Mouse (Mus musculus) erythroblast, embryonic 14.5 days (primary cell): Measurements from ENCODE around the gene Uckl1. TPM values are rescaled to one million over a fixed set of nuclear protein-coding genes. Genes with fewer than 3 reads are reported as not detected.

Experiments used
- H3K27me3 ChIP-seq: 2 replicates; pipeline ENCODE4 v1.6.1; 2012; ENCODE audit warnings: inconsistent platforms; ENCODE audit not compliant: control insufficient read depth
- H3K36me3 ChIP-seq: 2 replicates; pipeline ENCODE4 v1.6.1; 2012; ENCODE audit warnings: mild to moderate bottlenecking, inconsistent platforms; ENCODE audit not compliant: control insufficient read depth
- H3K4me1 ChIP-seq: 2 replicates; pipeline ENCODE4 v1.6.1; 2012; ENCODE audit warnings: inconsistent platforms; ENCODE audit not compliant: control insufficient read depth
- H3K4me3 ChIP-seq: replicated peaks from 2 replicates; pipeline ENCODE3; 2012; ENCODE audit warnings: moderate library complexity, mild to moderate bottlenecking, inconsistent platforms
- H3K9me3 ChIP-seq: 2 replicates; pipeline ENCODE4 v1.6.1; 2012; ENCODE audit warnings: low read length, inconsistent platforms, mixed read lengths; ENCODE audit not compliant: control insufficient read depth
- GATA1 ChIP-seq: IDR thresholded peaks from 2 replicates; pipeline ENCODE4 v1.6.1; 2012; ENCODE audit warnings: low read length, inconsistent platforms, mixed read lengths
- TAL1 ChIP-seq: IDR thresholded peaks from 3 replicates; pipeline ENCODE4 v1.6.1; 2012; ENCODE audit warnings: low read length, inconsistent platforms, mixed read lengths
- polyA plus RNA-seq: library from polyadenylated mRNA; stranded (reverse); fragments of >175 nt; gene quantifications from 2 replicates; pipeline ENCODE4 v1.2.3, GENCODE M21; 2012

Gene Uckl1
- polyA plus RNA-seq, 1 experiment: 1.5 TPM

DNA sequence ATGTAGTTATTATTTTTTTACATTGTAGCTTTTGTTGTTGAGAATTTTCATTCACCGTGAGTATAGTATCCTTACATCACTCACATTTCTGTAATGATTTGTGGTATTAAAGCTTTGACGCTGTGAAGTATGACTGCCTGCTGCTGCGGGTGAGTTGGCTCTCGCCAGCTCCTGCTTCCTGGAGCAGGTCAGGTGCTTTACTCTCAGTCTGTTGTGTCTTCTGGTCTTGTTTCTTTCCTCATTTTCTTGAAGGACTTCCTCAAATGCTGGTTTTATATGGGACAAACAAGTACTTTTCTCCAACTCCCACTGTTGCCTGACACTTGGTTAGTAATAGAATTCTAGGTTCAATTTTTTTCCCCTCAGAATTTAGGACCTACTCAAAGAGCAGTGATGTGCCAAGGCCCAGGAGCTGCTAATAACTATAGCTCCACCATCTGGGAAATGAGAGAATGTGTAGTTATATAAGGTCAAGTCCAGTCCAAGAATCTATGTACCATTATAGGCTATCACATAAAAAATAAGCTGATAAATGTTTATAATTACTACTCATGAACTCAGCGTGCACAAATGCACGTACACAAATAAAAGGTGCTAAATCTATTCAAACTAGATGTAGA lies 42.8 kb downstream of the Uckl1 start:
- TF ChIP-seq TAL1: no peak
- no peak for TF ChIP-seq GATA1
- peaks cover 50% of the 10 kb centered on the region for H3K36me3 ChIP-seq

DNA sequence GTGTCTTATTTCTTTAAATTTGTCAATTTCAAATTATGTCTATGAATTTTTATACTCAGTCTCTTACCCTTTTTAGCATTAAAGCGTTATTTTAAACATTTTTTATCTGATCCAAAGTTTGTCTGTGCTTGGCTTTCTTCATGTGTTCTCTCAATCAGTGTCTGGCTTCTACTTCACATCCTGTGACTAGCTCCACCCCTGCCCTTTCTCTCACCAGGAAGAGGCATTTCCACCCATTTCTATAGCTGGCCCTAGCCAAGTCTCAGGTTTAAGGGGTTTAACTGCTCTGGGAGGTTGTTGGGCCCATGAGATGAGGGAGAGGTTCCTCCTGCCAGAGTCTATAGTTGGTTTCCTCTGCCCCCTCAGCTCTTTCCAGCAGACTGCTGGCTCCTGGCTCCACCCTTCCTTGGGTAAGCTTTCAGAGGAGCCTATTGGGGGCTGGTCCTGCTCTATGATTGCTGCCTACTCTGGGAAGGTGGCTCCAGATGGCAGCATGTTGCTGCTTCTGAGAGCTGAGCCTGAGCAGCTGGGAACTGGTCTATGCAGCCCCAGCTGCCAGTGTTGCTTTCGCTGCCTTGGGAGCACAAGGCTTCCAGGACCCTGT lies 47.1 kb downstream of the Uckl1 start:
- H3K9me3 ChIP-seq: no peaks in the 10 kb centered on the region
- peaks cover 15% of the 10 kb centered on the region for H3K4me1 ChIP-seq
- no peaks in the 10 kb centered on the region for H3K27me3 ChIP-seq
- H3K36me3 ChIP-seq: peaks cover 55% of the 10 kb centered on the region
- TF ChIP-seq GATA1: no peak
- TF ChIP-seq TAL1: no peak
- H3K4me3 ChIP-seq: no peak overlapping the region

More for the DNA sequence above, 42.8 kb downstream of the Uckl1 start:
- H3K27me3 ChIP-seq: no peaks in the 10 kb centered on the region
- no peak overlapping the region for H3K4me3 ChIP-seq
- no peaks in the 10 kb centered on the region for H3K9me3 ChIP-seq
- peaks cover 30% of the 10 kb centered on the region for H3K4me1 ChIP-seq

DNA sequence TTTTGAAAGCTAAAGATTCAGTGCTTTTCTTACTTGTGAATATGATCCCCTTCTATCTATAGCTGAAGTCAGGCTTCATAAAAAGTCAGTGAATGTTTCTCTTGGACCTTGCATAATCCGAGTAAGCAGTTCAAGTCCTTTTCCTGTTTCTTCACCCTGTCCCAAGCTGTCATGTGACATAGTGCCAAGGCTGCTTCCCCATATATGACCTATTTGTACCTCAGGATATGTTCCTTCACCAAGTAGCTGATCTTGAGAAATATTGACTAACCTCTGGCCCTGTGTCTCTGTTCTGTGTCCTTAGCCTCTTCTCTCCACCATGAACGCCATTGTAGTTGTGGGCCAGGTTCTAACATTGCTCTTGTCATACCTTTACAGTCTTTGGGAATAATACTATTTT lies 48.3 kb downstream of the Uckl1 start:
- H3K4me1 ChIP-seq: peaks cover 15% of the 10 kb centered on the region
- no peaks in the 10 kb centered on the region for H3K27me3 ChIP-seq
- no peak for TF ChIP-seq TAL1
- TF ChIP-seq GATA1: no peak
- H3K4me3 ChIP-seq: no peak overlapping the region
- peaks cover 57% of the 10 kb centered on the region for H3K36me3 ChIP-seq
- no peaks in the 10 kb centered on the region for H3K9me3 ChIP-seq

DNA sequence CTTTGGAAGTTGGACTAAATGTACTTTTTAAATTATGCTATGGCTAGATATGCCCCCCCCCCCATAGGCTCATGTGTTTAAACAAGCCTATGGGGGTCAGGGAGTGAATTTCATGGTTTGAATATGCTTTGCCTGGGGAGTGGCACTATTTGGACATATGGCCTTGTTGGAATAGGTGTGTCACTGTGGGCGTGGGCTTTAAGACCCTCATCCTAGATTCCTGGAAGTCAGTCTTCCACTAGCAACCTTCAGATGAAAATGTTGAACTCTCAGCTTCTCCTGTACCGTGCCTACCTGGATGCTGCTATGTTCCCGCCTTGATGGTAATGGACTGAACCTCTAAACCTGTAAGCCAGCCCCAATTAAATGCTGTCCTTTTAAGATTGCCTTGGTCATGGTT lies 52.1 kb downstream of the Uckl1 start:
- H3K4me3 ChIP-seq: no peak overlapping the region
- no peak for TF ChIP-seq TAL1
- TF ChIP-seq GATA1: no peak
- H3K36me3 ChIP-seq: peaks cover 66% of the 10 kb centered on the region
- H3K27me3 ChIP-seq: no peaks in the 10 kb centered on the region
- peaks cover 2% of the 10 kb centered on the region; the same call in 1 of the 2 replicates for H3K9me3 ChIP-seq
- peaks cover 10% of the 10 kb centered on the region for H3K4me1 ChIP-seq

DNA sequence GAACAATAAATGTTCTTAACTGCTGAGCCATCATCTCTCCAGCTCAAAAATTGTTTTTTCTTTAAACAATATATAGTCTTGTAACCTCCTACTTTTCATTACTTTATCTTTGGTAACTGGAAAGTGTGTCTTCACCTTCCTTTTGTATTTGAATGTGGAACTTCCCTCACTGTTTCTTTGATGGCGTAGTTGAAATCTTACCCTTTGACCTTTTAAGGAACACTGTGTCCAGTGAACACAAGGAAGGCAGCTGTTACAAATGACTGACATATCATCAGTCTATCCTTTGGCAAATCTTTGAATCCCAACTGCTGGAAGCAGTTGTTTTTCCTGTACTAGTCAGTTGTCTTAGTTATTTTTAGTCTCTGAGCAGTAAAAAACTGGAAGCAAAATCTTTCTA lies 55.6 kb downstream of the Uckl1 start:
- Histone ChIP-seq H3K4me3 (no peak overlapping the region), H3K4me1 (peaks cover 12% of the 10 kb centered on the region), H3K27me3 (no peaks in the 10 kb centered on the region), H3K36me3 (peaks cover 72% of the 10 kb centered on the region), H3K9me3 (peaks cover 2% of the 10 kb centered on the region; the same call in 1 of the 2 replicates)
- TF ChIP-seq TAL1: no peak
- no peak for TF ChIP-seq GATA1

DNA sequence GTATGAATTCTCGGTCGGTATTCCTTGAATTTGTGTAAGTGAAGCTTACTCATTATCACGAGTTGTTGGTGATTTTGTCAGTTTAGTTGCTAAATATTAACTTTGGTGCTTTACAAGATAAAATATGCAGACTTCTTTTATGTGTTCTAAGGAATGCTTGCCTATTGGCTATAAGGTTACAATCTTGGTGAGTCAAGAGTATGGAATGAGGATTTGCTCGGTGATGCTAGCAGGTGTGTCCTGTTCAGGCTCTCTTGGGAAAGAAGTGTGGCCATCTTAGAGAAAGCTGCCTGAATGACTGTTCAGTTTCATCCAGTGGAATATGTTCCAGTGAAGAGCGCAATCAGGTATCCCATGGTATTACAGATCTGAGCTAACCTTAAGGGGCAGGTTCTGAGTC lies 59.2 kb downstream of the Uckl1 start:
- Histone ChIP-seq H3K27me3 (no peaks in the 10 kb centered on the region), H3K9me3 (no peaks in the 10 kb centered on the region), H3K4me1 (peaks cover 39% of the 10 kb centered on the region), H3K36me3 (peaks cover 58% of the 10 kb centered on the region), H3K4me3 (no peak overlapping the region)
- TF ChIP-seq TAL1 (no peak), GATA1 (no peak)

DNA sequence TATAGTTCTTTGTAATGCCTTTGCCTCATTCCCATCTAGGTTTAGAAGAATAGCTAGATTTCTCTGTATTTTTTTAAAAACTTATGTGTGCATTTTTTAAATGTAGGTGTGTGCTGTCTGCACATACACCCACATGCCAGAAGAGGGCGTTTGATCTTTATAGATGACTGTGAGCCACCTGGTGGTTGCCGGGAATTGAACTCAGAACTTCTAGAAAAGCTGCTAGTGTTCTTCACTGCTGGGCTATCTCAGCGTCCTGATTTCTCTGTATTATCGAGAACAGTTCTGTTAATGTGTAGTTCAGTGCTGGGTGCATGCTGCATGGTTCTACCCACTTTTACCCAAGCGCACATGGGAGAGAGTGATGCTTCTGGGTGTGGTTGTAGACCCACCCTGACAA lies 61.9 kb downstream of the Uckl1 start:
- peaks cover 54% of the 10 kb centered on the region for H3K4me1 ChIP-seq

DNA sequence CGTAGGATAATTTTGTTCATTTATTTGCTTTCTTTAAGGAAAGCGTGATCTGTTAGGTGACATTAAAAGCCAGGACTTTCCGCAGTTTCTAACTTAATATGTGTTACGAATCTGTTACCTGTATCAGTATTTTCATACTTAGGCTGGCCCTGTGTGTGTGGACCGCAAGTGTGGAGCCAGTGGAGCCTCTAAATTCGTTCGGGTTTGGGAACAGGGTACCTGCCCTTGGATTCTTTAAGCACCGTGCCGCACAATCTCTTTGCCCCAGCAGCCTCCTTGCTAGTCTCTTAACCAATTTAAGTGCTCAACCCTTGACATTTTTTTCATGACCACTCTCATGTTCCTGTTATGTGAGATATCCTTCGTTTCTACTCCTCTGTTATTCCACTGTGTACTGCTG lies 63.2 kb downstream of the Uckl1 start:
- no peaks in the 10 kb centered on the region for H3K9me3 ChIP-seq
- no peak for TF ChIP-seq TAL1
- TF ChIP-seq GATA1: no peak
- no peaks in the 10 kb centered on the region for H3K27me3 ChIP-seq
- peaks cover 49% of the 10 kb centered on the region for H3K4me1 ChIP-seq
- H3K36me3 ChIP-seq: peaks cover 52% of the 10 kb centered on the region
- peak overlapping the region; percentile 95 for H3K4me3 ChIP-seq

More for the DNA sequence above, 61.9 kb downstream of the Uckl1 start:
- peak overlapping the region; percentile 95 for H3K4me3 ChIP-seq
- no peaks in the 10 kb centered on the region for H3K27me3 ChIP-seq
- H3K9me3 ChIP-seq: no peaks in the 10 kb centered on the region
- TF ChIP-seq TAL1: no peak
- no peak for TF ChIP-seq GATA1
- H3K36me3 ChIP-seq: peaks cover 50% of the 10 kb centered on the region

DNA sequence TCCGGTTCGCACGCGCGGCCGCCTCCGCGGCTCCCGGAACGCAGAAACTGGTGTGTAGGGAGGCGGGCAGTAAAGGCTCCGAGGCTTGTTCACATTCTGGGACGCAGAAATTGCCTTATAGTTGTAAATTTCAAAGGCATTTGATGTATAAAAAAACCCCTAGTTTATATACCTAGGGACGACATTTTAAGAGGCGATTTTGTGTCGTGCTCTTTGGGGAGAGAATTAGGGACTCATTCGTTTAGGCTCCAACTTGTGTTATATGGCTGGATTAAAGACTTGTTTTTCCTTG lies 63.8 kb downstream of the Uckl1 start:
- peaks cover 56% of the 10 kb centered on the region for H3K36me3 ChIP-seq

More for the DNA sequence above, 63.8 kb downstream of the Uckl1 start:
- H3K4me3 ChIP-seq: peak overlapping the region; percentile 95
- H3K4me1 ChIP-seq: peaks cover 49% of the 10 kb centered on the region
- H3K27me3 ChIP-seq: no peaks in the 10 kb centered on the region
- TF ChIP-seq GATA1 (no peak), TAL1 (no peak)
- no peaks in the 10 kb centered on the region for H3K9me3 ChIP-seq
